Mouse (Mus musculus): ENCODE measurements around the gene Vmn1r36.
"Not testable (repeated sequence)": the region's sequence is repeated elsewhere in the genome, so short reads cannot be mapped to it uniquely, and the experiment has no call there.

Gene Vmn1r36

DNA sequence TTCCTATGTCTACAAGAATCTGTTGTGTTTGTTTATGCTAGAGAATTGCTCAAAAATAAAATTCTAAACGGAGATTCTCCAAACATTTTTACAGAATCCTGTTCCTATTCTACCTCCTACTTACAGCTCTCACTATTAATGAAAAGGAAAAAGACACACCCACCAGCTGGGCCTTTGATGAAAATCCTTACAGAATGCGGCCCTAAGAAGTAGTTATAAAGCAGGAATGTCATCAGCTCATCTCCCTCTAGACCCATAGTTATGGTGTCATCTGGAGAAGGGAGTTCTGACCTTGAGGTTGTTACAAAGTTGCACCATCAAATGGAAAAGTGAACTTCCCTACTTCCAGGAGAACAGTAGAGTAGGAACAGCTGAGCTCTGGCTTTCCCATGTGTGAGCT lies at the start of gene Vmn1r36:
Vmn1r36 (minus strand) TSS at position 101 of the 400 bp plus-strand sequence.
- not testable (repeated sequence) for DNase-seq

GRCm38 (mm10) chr6:66729082-66729481 lies 10.1 kb upstream of the Vmn1r36 start, which contains the start of gene Vmn1r37:
TSS of gene Vmn1r37 (plus strand) at chr6:66729382.
- DNase-seq, result not testable (repeated sequence)

GRCm38 (mm10) chr6:66713854-66714253 lies 5.1 kb downstream of the Vmn1r36 start:
- no peak for DNase-seq

GRCm38 (mm10) chr6:66708901-66709300 lies 10.1 kb downstream of the Vmn1r36 start:
- DNase-seq, result no peak

DNA sequence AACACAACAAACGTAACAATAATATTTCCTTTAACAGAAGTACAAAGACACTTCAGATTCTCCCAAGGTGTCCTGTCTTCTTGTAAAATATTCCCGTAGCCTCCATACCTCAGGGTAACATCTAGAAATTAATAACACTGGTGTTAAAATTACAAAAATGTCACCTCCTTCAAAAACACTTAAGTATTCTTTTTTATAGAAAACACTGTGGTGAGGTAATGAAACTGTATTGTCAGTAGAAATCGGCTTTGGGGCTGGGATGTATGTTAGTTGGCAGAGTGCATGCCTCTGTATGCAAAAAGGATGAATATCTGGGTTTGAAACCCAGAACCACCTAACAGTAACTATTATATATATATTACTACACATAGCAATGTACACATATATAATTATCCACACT lies 33.2 kb downstream of the Vmn1r36 start, which contains the start of gene Vmn1r35:
Vmn1r35 (minus strand) TSS at position 101 of the 400 bp plus-strand sequence.
- DNase-seq, result no peak
